Mouse (Mus musculus): Measurements from ENCODE around the gene BC024978.
A peak's percentile ranks its signal among the peaks of the same experiment; 100 is the strongest.

The BC024978 gene

DNA sequence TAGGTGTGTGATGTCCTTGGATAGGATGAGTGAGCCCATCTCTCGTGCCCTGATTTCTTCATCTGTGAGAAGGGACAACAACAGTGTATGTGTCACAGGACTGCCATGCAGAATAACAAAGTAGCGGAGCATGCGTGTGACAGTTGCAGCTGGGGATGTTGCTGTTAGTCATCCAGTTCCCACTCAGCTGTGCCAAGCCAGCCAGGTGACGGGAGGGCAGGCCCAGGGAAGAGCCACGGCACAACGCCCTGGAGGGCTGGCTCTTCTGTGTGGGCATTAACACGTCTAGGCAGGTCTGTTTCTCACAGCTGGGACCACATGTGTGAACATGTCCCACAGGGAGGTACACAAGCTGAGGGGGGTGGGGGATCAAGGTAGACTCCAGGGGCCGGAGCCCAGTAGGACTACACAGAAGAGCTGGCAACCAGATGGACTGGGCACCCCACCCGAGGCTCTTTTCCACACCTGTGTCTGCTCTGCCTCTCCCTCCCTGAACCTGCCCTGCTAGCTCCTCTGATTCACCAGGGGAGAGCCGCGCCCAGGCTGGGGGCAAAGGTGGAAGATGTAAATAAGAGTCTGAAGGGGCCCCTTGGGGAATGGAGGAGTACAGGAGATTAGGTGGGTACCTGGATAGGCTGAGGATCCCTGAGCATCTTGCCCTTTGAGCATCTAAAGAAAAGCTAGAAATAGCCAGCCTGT lies 29.4 kb downstream of the BC024978 start:
- DNase-seq (ENCODE audit: low read depth): no peak

DNA sequence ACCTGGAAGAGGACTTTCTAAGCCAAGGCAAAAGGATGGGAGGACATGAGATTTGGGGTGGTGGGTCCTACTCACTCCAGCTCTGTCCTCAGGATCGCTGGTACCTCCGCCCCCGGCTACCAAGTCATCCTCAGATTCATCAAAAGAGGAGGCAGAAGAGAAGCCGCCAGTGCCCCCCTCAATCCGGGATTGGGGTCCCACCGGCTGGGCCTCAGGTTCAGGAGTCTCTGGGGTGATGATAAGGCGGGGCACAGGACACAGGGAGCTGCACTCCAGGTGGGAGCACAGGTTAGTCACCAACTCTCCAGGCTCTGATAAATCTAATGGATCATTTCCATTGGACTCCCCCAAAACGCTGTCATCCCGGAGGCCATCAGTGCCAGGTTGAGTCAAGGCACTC lies 31.7 kb downstream of the BC024978 start:
- DNase-seq (ENCODE audit: low read depth): no peak

DNA sequence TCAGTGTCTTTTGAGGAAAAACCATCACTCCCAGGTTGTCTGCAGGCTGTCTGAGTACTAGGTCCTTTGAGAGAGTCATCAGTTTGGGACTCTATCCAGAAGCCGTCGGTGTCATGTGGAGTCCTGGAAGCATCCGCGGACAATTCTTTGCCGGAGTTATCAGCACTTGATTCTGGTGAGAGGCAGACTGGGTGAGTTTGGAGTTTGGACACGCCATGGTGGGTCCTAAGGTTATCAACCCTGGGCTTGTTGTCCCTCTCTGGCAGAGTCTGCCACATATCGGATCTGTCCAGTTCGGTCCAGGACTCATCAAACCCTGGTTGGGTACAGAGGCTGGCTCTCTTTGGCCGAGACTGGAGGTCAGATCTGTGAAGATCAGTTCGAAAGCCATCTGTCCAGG lies 32.1 kb downstream of the BC024978 start:
- peak; percentile 40 for DNase-seq (ENCODE audit: low read depth)

DNA sequence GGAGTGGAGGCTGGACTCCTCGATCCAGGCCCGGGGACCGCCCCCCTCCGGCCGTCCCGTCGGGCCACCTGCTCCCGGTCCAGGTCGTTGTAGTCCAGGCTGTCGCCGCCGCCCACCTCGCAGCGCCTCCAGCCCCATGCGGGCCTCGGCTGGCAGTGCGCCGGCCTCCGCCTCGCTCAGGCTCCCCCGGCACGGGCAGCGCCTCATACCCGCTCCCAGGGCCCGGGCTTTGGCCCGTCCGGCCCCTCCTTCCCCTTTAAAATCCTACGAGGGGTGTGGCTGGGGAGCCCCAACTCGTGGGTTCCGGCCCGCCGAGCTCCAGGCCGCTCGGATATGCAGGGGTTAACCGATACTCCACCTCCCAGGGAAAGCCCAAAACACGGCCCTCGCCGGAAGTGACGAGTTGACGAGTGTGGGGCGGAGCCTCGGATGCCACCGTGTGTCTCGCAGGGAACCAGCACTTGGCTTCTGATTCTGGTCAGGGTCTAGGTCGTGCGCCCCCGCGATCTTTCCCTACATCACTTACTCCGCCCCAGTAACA lies 32.8 kb downstream of the BC024978 start, which contains the start of gene Itpkc:
Itpkc (minus strand) TSS at position 381 of the 541 bp plus-strand sequence.
- peak; percentile 98 for DNase-seq (ENCODE audit: low read depth)

DNA sequence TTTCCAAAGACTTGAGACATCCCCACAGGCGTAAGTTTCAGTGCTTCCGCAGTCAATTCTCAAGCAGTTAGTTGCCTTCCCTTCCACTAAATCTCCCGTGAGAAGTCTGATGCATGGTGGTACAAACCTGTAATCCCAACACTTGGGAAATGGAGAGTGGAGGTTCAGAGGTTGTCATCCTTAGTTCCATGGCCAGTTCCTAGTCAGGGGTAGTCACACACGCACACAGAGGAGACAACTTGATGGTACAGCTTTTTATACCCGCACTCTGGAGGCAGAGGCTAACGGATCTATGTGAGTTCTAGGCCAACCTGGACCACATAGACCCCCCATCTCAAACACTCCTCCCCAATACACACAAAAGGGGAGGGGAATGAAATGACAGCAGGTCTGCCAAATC lies 33.3 kb downstream of the BC024978 start:
- DNase-seq (ENCODE audit: low read depth): no peak

DNA sequence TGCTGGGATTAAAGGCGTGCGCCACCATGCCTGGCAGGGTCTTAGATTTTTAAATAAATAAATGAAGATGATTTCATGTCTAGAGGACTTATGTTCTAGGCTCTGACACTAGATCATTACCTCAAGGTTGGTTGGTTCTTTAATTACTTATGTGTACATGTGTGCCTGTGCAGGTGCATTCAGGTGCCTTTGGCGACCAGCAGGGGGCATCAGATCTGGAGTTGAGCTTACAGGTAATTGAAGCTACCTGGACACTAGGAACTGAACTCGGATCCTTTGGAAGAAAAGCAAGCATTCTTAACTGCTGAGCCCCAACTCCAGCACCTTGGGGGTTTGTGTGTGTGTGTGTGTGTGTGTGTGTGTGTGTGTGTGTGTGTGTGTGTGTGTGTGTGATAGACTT lies 35.2 kb downstream of the BC024978 start:
- DNase-seq (ENCODE audit: low read depth): peak; percentile 69

DNA sequence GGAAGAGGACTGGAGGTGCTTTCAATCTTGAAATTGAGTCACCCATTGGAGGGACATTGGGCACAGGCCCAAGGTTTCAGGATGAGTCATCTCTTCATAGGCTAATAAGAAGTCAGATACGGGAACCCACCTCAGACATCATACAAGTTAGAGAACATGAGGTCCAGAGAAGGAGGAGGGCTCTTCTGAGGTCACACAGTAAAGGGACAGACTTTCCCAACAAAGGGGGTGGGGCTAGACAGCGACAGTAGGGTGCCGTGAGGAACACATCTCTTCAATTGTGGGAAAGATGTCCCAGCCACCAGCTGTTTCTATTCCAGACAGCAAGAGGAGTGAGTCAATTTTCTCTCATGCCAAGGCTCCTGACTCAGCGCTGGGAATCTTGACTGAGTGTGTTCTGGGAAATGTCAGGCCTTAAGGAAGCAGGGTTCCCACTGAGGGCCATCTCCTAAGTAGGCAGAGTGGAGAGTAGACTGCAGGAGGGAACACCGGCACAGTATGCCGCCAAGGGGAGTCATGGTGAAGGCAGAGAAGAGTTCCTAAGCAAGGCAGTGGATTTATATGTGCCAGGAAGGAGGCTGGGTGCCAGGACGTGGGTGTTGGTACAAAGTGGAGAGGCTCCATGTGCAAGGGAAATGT lies 36.2 kb downstream of the BC024978 start:
- DNase-seq (ENCODE audit: low read depth): no peak

DNA sequence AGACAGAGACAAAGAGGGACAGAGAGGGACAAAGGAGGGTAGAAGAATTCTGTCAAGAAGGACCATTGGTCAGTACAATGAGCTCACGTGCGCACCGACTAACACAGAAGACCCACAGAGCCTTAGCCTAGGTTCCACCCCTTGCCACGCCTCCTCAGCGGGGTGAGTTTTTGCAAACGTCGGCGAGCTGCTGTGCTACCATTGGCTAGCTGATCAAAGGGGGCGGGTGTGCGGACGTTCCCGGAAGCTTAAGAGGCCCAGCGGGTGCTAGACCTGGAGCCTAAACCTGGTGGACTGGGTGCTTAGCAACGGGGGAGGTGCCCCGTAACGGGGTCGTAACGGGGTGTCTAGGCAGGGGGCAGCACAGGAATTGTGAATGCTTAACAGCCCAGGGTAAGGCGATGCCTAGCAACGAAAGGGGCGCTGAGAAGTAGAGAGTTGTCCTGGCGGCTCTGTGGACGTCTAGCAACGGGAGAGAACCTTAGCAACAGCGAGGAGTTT lies 37.2 kb downstream of the BC024978 start, which contains the start of gene Coq8b:
Coq8b (plus strand) TSS at position 243 of the 501 bp plus-strand sequence.
- DNase-seq (ENCODE audit: low read depth): peak; percentile 98

DNA sequence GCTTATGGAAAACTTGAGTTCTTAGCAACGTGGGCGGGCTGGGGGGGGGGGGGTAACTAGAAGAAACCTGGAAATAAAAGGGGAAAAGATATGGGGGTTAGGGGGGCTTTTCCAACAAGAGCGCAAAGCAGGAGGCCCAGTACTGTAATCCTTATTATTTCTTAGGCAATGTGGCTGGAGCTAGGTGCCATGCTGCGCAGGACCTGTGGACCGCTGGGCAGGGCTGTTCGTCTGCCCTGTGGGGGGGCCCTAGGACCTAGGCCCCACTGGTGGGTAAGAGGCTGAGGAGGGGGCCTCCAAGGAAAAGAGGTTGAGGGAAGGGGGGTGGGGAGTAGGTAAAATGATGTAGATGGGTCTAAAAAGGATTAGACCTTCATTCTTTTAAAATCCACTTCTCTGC lies 37.7 kb downstream of the BC024978 start:
- DNase-seq (ENCODE audit: low read depth): no peak

DNA sequence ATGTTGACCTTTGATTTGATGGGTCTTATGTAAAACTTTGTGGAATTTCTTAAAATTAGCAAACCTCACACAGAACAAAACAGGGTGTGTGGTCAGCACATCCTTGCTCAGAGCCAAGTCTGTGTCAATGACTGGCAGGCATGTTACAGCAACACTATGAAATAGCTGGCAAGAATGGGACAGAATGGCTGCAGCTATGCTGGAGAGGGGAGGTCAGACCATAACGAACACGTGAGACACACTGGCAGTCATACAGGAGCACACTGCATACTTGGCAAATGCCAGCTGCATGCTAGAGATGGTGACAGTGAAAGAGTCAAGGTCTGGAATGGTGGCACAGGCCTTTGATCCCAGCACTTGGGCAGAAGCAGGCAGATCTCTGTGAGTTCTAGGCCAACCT lies 40.1 kb downstream of the BC024978 start:
- DNase-seq (ENCODE audit: low read depth): no peak

DNA sequence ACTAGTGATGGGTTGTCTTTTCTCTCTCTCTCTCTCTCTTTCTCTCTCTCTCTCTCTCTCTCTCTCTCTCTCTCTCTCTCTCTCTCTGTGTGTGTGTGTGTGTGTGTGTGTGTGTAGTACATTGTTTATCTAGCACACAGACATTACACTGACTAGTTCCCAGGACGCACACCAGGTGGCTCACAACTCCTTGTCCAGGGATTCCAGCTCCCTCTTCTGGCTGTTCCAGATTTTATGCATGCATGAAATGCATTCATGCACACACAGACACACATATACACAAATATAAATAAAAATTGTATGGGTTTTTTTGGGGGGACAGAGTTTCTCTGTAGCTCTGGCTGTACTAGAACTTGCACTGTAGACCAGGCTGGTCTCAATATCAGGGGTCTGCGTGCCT lies 41.9 kb downstream of the BC024978 start:
- no peak for DNase-seq (ENCODE audit: low read depth)

DNA sequence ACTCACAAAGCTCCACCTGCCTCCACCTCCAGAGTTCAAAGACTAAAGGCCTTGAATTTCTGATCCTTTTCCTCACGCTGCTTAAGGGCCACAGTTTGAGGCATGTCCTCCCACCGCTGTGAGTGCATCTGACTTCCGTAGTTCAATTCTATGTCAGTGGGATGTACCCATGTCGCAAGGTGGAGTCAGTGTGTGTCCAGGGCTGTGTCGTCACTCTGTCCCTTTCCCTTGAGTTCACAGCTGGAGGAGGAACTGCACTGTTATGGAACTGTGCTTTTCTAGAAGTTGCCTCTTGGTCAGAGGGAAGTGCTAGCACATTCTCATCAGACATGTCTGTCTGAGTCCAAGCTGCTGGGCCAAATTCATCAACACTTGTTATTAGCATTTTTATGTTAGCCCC lies 43.0 kb downstream of the BC024978 start:
- DNase-seq (ENCODE audit: low read depth): no peak

DNA sequence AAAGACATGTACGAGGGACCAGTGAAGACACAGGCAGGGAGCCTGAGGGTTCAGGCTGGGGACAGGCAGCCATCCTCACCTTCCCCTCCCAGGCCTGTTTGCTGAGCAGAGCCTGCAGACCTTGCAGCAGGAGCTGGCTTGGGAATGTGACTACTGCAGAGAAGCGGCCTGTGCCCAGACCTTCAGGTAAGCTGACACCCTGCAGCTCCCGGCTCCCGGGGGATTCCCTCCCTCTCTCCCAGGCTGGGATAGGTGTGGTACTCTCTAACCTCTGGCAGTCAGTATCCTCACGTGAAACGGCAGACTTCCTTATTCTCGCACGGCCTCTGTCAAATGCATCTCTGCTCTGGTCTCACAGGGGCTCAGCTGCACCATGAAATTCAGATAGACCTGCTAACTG lies 47.6 kb downstream of the BC024978 start:
- DNase-seq (ENCODE audit: low read depth): no peak

DNA sequence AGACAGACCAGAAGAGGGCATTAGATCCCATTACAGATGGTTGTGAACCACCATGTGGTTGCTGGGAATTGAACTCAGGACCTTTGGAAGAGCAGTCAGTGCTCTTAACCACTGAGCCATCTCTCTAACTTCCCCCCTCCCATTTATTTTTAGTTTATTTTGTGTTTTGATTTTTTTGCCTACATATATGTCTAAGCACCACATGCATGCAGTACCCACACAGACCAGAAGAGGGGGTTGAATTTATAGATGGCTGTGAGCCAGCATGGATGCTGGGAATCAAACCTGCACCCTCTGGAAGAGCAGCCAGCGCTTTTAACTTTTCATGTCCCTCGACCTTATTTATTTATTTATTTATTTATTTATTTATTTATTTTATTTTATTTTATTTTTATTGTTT lies 48.5 kb downstream of the BC024978 start:
- peak; percentile 74 for DNase-seq (ENCODE audit: low read depth)

DNA sequence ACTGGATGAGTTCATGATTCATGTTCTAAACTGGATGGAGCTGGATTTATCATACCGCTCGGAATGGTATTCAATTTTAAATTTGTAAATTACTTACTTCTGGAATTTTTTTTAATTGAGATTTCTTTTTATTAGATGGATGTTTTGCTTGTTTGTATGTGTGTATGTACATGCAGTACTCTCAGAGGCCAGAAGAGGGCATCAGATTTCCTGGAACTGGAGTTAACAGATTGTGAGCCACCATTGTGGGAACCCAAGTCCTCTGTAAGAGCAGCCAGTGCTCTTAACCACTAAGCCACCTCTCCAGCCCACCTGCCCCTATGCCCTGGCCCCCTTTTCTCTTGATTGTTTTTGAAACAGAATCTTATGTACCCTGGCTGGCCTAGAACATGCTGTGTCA lies 53.6 kb downstream of the BC024978 start:
- peak; percentile 70 for DNase-seq (ENCODE audit: low read depth)

DNA sequence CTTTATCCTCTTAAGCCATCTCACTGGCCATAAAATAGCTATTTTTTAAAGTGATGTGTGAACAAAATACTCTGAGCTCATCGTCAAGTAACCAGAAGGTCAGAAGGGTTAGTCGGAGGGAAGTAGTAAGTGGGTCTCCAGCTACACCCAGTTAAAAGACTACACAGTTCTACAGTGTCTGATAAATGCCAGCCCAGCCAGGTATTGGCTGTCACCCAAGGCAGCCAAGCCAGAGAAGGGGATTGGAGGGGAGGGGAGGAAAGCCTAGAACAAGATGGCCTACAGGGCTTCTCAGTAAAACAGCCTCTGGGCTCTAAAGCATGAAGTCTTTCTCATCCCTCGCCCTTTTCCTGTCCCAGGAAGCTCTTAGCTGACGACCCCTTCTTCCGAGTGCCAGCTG lies 54.3 kb downstream of the BC024978 start:
- DNase-seq (ENCODE audit: low read depth): no peak

DNA sequence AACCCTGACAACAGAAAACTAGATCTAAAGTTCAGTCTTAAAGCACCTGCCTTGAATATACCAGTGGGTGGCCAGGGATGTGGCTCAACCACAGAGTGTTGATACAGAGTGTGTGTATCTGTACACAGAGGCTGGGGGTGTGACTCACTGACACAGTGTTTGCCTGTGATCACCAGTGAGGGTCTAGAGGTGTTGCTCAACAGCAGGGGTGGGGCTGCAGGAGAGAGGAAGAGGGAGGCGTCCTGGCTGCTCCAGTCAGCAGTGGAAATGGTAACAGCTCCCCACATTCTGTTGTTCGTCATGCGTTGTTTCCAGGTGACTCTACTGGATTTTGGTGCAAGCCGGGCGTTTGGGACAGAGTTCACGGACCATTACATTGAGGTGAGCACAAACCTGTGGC lies 56.4 kb downstream of the BC024978 start:
- no peak for DNase-seq (ENCODE audit: low read depth)

DNA sequence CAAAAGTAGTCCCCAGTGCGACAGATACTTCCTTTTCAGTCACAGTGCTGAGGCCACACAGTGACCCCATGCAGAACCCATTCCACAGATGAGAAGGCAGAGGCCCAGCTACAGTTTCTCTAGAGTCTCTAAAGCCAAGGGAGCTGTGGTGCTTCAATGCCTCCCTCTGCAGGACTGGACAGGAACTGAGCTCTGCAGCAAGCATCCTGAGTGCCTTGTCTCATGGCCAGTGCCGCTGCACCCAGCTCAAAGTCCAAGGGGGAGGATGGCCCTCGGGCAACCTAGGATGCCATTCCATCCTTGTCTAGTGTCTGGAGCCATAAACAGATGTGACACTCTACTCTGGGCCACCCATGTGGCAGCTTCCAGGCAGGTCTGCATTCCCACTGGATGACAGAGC lies 60.1 kb downstream of the BC024978 start:
- peak; percentile 45 for DNase-seq (ENCODE audit: low read depth)

DNA sequence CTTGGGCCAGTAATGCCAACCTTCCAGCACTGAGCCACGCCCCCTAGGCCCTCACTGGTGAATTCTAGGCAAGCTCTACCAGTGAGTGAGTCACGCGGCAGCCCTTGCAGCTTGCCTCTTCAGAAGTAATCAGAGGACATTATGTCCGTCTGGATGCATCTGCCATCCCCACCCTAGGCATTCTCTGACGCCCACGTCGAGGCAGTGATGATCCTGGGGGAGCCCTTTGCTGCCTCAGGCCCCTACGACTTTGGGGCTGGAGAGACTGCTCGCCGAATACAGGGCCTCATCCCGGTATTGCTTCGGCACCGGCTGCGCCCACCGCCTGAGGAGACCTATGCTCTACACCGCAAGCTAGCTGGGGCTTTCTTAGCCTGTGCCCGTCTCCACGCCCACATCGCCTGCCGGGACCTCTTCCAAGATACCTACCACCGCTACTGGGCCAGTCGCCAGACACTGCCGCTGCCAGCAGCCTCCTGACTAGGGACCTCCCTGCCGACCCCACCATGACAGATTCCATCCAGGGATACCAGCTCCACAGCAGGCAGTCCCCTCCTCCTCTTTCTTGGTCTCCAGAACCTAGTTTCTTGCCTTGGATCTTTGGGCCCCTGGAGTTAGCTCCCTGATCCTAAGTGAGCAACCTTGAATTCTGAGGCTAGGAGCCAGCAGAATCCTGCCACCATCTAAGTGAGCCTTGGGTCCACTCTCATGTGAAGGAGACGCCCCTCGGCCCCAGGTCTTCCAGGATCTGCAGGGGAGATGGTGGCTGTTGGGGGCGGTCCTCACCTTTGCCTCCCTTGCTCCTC lies 61.7 kb downstream of the BC024978 start:
- no peak for DNase-seq (ENCODE audit: low read depth)

DNA sequence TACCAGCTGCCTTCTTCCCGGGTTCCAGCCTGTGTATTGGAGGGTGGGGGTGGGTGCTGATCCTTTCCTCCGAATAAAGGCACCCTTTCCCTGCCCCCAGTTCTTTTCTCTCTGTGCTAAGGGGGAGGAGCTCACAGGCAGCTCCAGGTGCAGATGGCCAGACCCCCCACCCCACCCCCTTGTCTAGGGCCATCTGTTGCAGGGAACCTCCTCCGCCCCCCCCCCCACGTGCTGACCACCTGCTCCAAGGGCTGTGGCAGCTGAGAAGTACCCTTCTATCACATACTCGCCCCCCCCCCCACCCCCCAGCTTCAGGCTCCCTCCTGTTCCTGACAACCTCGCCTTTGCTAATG lies 62.2 kb downstream of the BC024978 start:
- no peak for DNase-seq (ENCODE audit: low read depth)

DNA sequence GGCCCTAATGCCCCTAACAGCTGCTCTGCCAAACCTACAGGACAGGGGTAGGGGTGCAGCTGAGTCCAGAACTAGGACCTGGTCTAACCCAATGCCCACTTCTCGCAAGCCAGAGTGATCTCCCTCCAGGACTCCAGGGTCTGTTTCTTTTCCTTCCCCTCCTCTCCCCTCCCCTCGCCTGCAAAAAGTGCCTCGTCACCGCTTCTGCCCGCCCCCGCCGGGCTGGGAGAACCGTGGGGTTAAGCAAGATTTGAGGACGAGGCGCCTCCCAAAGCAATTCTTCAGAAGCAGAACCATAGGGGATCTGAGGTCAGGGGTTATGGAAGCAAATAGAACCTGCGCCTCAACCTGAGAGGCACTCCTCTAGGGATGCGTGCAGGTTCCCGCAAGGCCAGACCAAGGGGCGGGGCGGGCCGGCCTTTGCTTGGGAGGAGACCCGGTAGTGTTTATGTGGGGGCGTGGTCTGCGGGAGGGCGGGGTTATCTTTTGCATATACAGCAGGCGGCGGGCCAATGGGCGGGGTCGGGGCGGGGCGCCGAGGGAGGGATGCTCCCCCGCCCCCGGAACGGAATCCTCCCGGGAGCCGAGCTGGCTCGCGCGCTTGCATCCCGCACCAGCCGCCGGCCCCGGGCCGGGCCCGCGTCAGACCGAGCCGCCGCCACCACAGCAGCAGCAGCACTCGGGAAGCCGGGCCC lies 62.8 kb downstream of the BC024978 start, which contains the start of gene Numbl:
Numbl (plus strand) TSS at position 229 of the 695 bp plus-strand sequence.
- peak; percentile 98 for DNase-seq (ENCODE audit: low read depth)

DNA sequence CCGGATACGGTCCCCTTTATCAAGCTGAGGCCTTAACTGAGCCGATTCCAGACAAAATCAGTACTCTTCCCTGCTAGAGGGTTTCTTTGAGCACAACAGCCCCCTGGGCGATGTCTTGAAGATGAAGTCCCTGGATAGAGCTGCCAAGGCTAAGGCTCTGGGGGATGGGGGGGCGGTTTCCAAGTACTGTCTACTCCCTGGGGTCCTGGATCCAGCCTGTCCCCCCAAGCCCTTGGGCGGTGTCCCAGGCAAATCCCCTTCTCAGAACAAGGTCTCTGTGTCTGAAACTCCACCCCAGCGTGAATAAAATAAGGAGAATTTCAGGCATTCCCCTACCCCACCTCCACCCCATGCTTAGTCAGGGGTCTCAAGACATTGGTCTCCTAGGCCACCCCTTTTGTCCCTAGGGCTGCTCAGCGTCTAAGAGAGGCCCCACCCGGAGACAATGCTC lies 63.7 kb downstream of the BC024978 start:
- no peak for DNase-seq (ENCODE audit: low read depth)

All from induced T-regulatory cell, adult 2 months (primary cell).